Mouse (Mus musculus) G1E (cell line): Measurements from ENCODE around the gene Cdk2ap1.

Experiments
- CTCF ChIP-seq: IDR thresholded peaks from 2 replicates; pipeline ENCODE4 v1.5.1; 2012; ENCODE audit warnings: low read depth, low read length, inconsistent platforms, mixed read lengths
- GATA1 ChIP-seq: IDR thresholded peaks from 2 replicates; pipeline ENCODE4 v1.6.1; 2012; ENCODE audit warnings: borderline replicate concordance, low read length, inconsistent platforms, mixed read lengths
- GATA2 ChIP-seq: IDR thresholded peaks from 2 replicates; pipeline ENCODE4 v1.6.1; 2012; ENCODE audit warnings: low read depth, low read length, inconsistent platforms, borderline replicate concordance
- POLR2AphosphoS5 ChIP-seq: IDR thresholded peaks from 2 replicates; pipeline ENCODE4 v1.6.1; 2012; ENCODE audit warnings: low read depth, low read length, inconsistent platforms; ENCODE audit not compliant: insufficient replicate concordance
- TAL1 ChIP-seq: conservative IDR thresholded peaks from 2 replicates; pipeline ENCODE4 v1.6.1; 2012; ENCODE audit warnings: low read depth, low read length, inconsistent platforms, mixed read lengths

DNA sequence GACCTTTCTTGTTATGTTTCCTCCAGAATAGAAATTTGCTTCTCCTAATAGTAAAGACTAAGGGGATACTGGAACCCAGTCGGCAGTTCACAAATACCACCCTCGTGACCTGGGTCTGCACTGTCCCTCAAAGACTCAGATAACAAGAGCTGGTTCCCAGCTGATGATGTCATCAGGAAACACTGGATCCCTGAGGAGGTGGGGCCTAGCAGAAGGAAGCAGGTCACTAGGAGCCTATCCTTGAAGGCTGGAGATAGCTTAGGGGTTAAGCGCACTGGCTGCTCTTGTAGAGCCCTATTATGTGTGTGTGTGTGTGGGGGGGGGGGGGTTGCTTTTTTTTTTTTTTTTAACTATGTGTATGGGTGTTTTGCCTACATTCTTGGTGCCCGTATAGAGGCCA lies 62.8 kb downstream of the Cdk2ap1 start:
- no peak for TF ChIP-seq CTCF
- no peak for TF ChIP-seq TAL1
- TF ChIP-seq GATA1, result no peak
- no peak for TF ChIP-seq POLR2AphosphoS5
- TF ChIP-seq GATA2, result no peak
